Mouse (Mus musculus): ENCODE data around the gene Spi1.

Gene Spi1

GRCm38 (mm10) chr2:91125101-91125500 lies 42.9 kb downstream of the Spi1 start:
- DNase-seq (ENCODE audit: low spot score), result no peak

- DNase-seq (ENCODE audit: low spot score), result no peak
These were observed 46.6 kb downstream of the Spi1 start for GRCm38 (mm10) chr2:91128761-91129160.

- no peak for DNase-seq (ENCODE audit: low spot score)
These were observed 47.9 kb downstream of the Spi1 start for GRCm38 (mm10) chr2:91130126-91130525.

GRCm38 (mm10) chr2:91131251-91131650 lies 49.1 kb downstream of the Spi1 start:
- DNase-seq (ENCODE audit: low spot score), result no peak

GRCm38 (mm10) chr2:91132035-91132434 lies 49.8 kb downstream of the Spi1 start:
- no peak for DNase-seq (ENCODE audit: low spot score)

GRCm38 (mm10) chr2:91136513-91137412 lies 54.6 kb downstream of the Spi1 start:
- no peak for DNase-seq (ENCODE audit: low spot score)

- no peak for DNase-seq (ENCODE audit: low spot score)
These were observed 55.3 kb downstream of the Spi1 start for GRCm38 (mm10) chr2:91137481-91137880.

- no peak for DNase-seq (ENCODE audit: low spot score)
These were observed 57.1 kb downstream of the Spi1 start for GRCm38 (mm10) chr2:91139311-91139710.

- DNase-seq (ENCODE audit: low spot score), result no peak
These were observed 57.6 kb downstream of the Spi1 start for GRCm38 (mm10) chr2:91139764-91140163.

- no peak for DNase-seq (ENCODE audit: low spot score)
These were observed 60.7 kb downstream of the Spi1 start for GRCm38 (mm10) chr2:91142920-91143319.

- DNase-seq (ENCODE audit: low spot score), result no peak
These were observed 61.2 kb downstream of the Spi1 start for GRCm38 (mm10) chr2:91143401-91143800.

GRCm38 (mm10) chr2:91148101-91148500 lies 65.9 kb downstream of the Spi1 start:
- no peak for DNase-seq (ENCODE audit: low spot score)

- DNase-seq (ENCODE audit: low spot score), result no peak
These were observed 69.1 kb downstream of the Spi1 start for GRCm38 (mm10) chr2:91151331-91151730.

- DNase-seq (ENCODE audit: low spot score), result no peak
These were observed 70.7 kb downstream of the Spi1 start for GRCm38 (mm10) chr2:91152885-91153377.

- no peak for DNase-seq (ENCODE audit: low spot score)
These were observed 71.9 kb downstream of the Spi1 start for GRCm38 (mm10) chr2:91154091-91154490.

- no peak for DNase-seq (ENCODE audit: low spot score)
These were observed 75.0 kb downstream of the Spi1 start for GRCm38 (mm10) chr2:91157002-91157752.

GRCm38 (mm10) chr2:91160591-91160990 lies 78.4 kb downstream of the Spi1 start:
- DNase-seq (ENCODE audit: low spot score), result no peak

- DNase-seq (ENCODE audit: low spot score), result no peak
These were observed 80.8 kb downstream of the Spi1 start for GRCm38 (mm10) chr2:91162952-91163351.

GRCm38 (mm10) chr2:91163532-91163931 lies 81.3 kb downstream of the Spi1 start:
- no peak for DNase-seq (ENCODE audit: low spot score)

GRCm38 (mm10) chr2:91164991-91165390 lies 82.8 kb downstream of the Spi1 start:
- DNase-seq (ENCODE audit: low spot score), result no peak
